In genomic region chr8:70866001-70866520, GRCm38 (mm10) we compare ENCODE assay signal across 9 mouse cellular contexts. TPM values are rescaled to one million over a fixed set of nuclear protein-coding genes. Genes with fewer than 3 reads are reported as not detected.
A peak's percentile ranks its signal among the peaks of the same experiment; 100 is the strongest.
DNase-seq lines count a peak whose midpoint lies in the region; ATAC-seq and TF ChIP-seq lines count a peak whose summit lies in the region.
"Had no signal": no experiment of that assay in that cellular context is flagged by ENCODE, and none has a peak within 500 bp of the region (broad histone marks: within the 10 kb centered on the region; RNA-seq: fewer than 3 reads in every experiment).

No protein-coding gene starts in this region.

- ATAC-seq in forebrain, embryonic 13.5 days = peak; percentile 19; the same call in 1 of the 2 replicates
- peak; percentile 19; the same call in 1 of the 2 replicates for ATAC-seq in liver, embryonic 14.5 days (ENCODE audit: insufficient read depth)
- no peak for ATAC-seq in granulocyte monocyte progenitor cell, adult 5-6 weeks (replicated peaks; ENCODE audit: poor library complexity, severe bottlenecking)

- peak overlapping the region; percentile 65 for H3K4me3 ChIP-seq in heart, embryonic 10.5 days
- H3K4me3 ChIP-seq in E14TG2a.4 (replicated peaks; ENCODE audit: low read length) = peak overlapping the region; percentile 79
- H3K4me3 ChIP-seq in forebrain, embryonic 13.5 days = peak overlapping the region; percentile 56
- H3K4me3 ChIP-seq in liver, embryonic 14.5 days (ENCODE audit: insufficient read depth in 1 of 2, low read depth in 2 of 2, low read length in 2 of 2) = peak overlapping the region; percentile 49 to 65

- H3K4me1 ChIP-seq in heart, embryonic 10.5 days = peaks cover 77% of the 10 kb centered on the region
- H3K4me1 ChIP-seq in E14TG2a.4 (replicated peaks; ENCODE audit: low read depth, low read length) = peaks cover 86% of the 10 kb centered on the region
- H3K4me1 ChIP-seq in forebrain, embryonic 13.5 days = peaks cover 69% of the 10 kb centered on the region
- H3K4me1 ChIP-seq in liver, embryonic 14.5 days (replicated peaks; ENCODE audit: control insufficient read depth in 2 of 2, insufficient read depth in 2 of 2, low read length in 1 of 2) = peaks cover 15 to 18% of the 10 kb centered on the region in 2 experiments

- no peak for TF ChIP-seq EP300 in liver, embryonic 14.5 days (IDR thresholded peaks at IDR 0.05; ENCODE audit: low read depth)

- H3K4me2 ChIP-seq in forebrain, embryonic 13.5 days = peak overlapping the region; percentile 96
- peak overlapping the region; percentile 76 for H3K4me2 ChIP-seq in liver, embryonic 14.5 days (ENCODE audit: low read depth)

- peak overlapping the region; percentile 90 for H3K27ac ChIP-seq in heart, embryonic 10.5 days
- peak overlapping the region; percentile 91 for H3K27ac ChIP-seq in forebrain, embryonic 13.5 days
- peak overlapping the region; percentile 83 for H3K27ac ChIP-seq in liver, embryonic 14.5 days

- 4% methylated on average over 12 of the region's 12 CpGs for WGBS in heart, embryonic 10.5 days
- whole genome bisulfite sequencing in forebrain, embryonic 13.5 days = 9% methylated on average over 12 of the region's 12 CpGs
- WGBS in liver, embryonic 14.5 days (ENCODE audit: insufficient replicate concordance) = 11% methylated on average over 12 of the region's 12 CpGs

- peak overlapping the region; percentile 58 for H3K9ac ChIP-seq in forebrain, embryonic 13.5 days
- peak overlapping the region; percentile 29; the same call in 1 of the 2 replicates for H3K9ac ChIP-seq in liver, embryonic 14.5 days (replicated peaks)

- H3K27me3 ChIP-seq in heart, embryonic 10.5 days (ENCODE audit: insufficient read depth, poor library complexity, severe bottlenecking) = peaks cover 39% of the 10 kb centered on the region
- H3K27me3 ChIP-seq in E14TG2a.4 (ENCODE audit: insufficient read depth, low read length) = peaks cover 39% of the 10 kb centered on the region
- peaks cover 15% of the 10 kb centered on the region for H3K27me3 ChIP-seq in forebrain, embryonic 13.5 days
- peaks cover 41% of the 10 kb centered on the region for H3K27me3 ChIP-seq in liver, embryonic 14.5 days (ENCODE audit: control insufficient read depth, insufficient read depth, low read length)

- no peak for TF ChIP-seq CTCF in E14TG2a.4 (conservative IDR thresholded peaks at IDR 0.05; ENCODE audit: low read length)
- TF ChIP-seq CTCF in liver, embryonic 14.5 days (IDR thresholded peaks at IDR 0.05; ENCODE audit: low read depth) = peak; percentile 25; the same call in 1 of the 2 replicates

- H3K36me3 ChIP-seq in heart, embryonic 10.5 days = peaks cover 9% of the 10 kb centered on the region
- peaks cover 21% of the 10 kb centered on the region for H3K36me3 ChIP-seq in E14TG2a.4 (ENCODE audit: insufficient read depth, low read length)
- peaks cover 12% of the 10 kb centered on the region for H3K36me3 ChIP-seq in forebrain, embryonic 13.5 days (ENCODE audit: poor library complexity, severe bottlenecking)
- H3K36me3 ChIP-seq in liver, embryonic 14.5 days (replicated peaks; ENCODE audit: control insufficient read depth, insufficient read depth, low read depth) = no peaks in the 10 kb centered on the region

- H3K9me3 ChIP-seq in heart, embryonic 10.5 days = no peaks in the 10 kb centered on the region
- H3K9me3 ChIP-seq in E14TG2a.4 (ENCODE audit: low read length) = no peaks in the 10 kb centered on the region
- no peaks in the 10 kb centered on the region for H3K9me3 ChIP-seq in forebrain, embryonic 13.5 days (replicated peaks)
- H3K9me3 ChIP-seq in liver, embryonic 14.5 days (ENCODE audit: control insufficient read depth, low read length) = no peaks in the 10 kb centered on the region

- no peak for DNase-seq in heart, embryonic 10.5 days (ENCODE audit: low spot score)
- no peak for DNase-seq in heart, adult 18-20 months
- no peak for DNase-seq in liver, embryonic 14.5 days (ENCODE audit: low read depth in 3 of 3, low spot score in 3 of 3)
- DNase-seq in ovary, adult 18-20 months (ENCODE audit: low spot score) = no peak
- no peak for DNase-seq in cerebellum, postnatal 25 days

RNA-seq across cellular contexts. Expression of gene Kcnn1, which starts 3.0 kb away (rescaled TPM):
- polyA plus RNA-seq in heart, embryonic 10.5 days (2016; fragmentation: Nextera tagmentation; extraction: Ambion mirVana) = 1.1 and 1.6 TPM in 2 replicates
- 10 to 100 TPM; 13.7 to 14.4 TPM for total RNA-seq in heart, adult 18-20 months (2021)
- 11.2 and 13.5 TPM in 2 replicates for polyA plus RNA-seq in forebrain, embryonic 13.5 days (2015; fragmentation: Nextera tagmentation; extraction: Ambion mirVana)
- 0.27 and 0.34 TPM in 2 replicates for polyA plus RNA-seq in liver, embryonic 14.5 days (2012; rRNA removed)
- 0.08 and 0.17 TPM in 2 replicates for polyA plus RNA-seq in liver, embryonic 14.5 days (2014; fragmentation: Nextera tagmentation; extraction: Ambion mirVana)
- total RNA-seq in granulocyte monocyte progenitor cell, adult 5-6 weeks (2014; fragmentation: Nextera tagmentation) = 0.30 and 0.49 TPM in 2 replicates
- total RNA-seq in granulocyte monocyte progenitor cell, adult 5-6 weeks (2017) = 0.90 and 3.5 TPM in 2 replicates

RNA-seq across cellular contexts. Expression of gene Ccdc124, which starts 7.7 kb away (rescaled TPM):
- 120 and 143 TPM in 2 replicates for polyA plus RNA-seq in heart, embryonic 10.5 days (2016; fragmentation: Nextera tagmentation; extraction: Ambion mirVana)
- 10 to 100 TPM; 42.4 to 46.2 TPM for total RNA-seq in heart, adult 18-20 months (2021)
- polyA plus RNA-seq in forebrain, embryonic 13.5 days (2015; fragmentation: Nextera tagmentation; extraction: Ambion mirVana) = 169 and 179 TPM in 2 replicates
- 20.4 and 34.3 TPM in 2 replicates for polyA plus RNA-seq in liver, embryonic 14.5 days (2012; rRNA removed)
- polyA plus RNA-seq in liver, embryonic 14.5 days (2014; fragmentation: Nextera tagmentation; extraction: Ambion mirVana) = 54.1 and 56.3 TPM in 2 replicates
- 19.4 and 22.3 TPM in 2 replicates for total RNA-seq in granulocyte monocyte progenitor cell, adult 5-6 weeks (2014; fragmentation: Nextera tagmentation)
- total RNA-seq in granulocyte monocyte progenitor cell, adult 5-6 weeks (2017) = 35.9 and 38.9 TPM in 2 replicates

RNA-seq across cellular contexts. Expression of gene Slc5a5, which starts 26.5 kb away (rescaled TPM):
- polyA plus RNA-seq in heart, embryonic 10.5 days (2016; fragmentation: Nextera tagmentation; extraction: Ambion mirVana) = 0.07 and 0.29 TPM in 2 replicates
- not detected for total RNA-seq in heart, adult 18-20 months (2021)
- polyA plus RNA-seq in forebrain, embryonic 13.5 days (2015; fragmentation: Nextera tagmentation; extraction: Ambion mirVana) = 0.50 and 0.67 TPM in 2 replicates
- 0.06 and 0.10 TPM in 2 replicates for polyA plus RNA-seq in liver, embryonic 14.5 days (2012; rRNA removed)
- 0.03 and 0.05 TPM in 2 replicates for polyA plus RNA-seq in liver, embryonic 14.5 days (2014; fragmentation: Nextera tagmentation; extraction: Ambion mirVana)
- not detected in 2 replicates for total RNA-seq in granulocyte monocyte progenitor cell, adult 5-6 weeks (2014; fragmentation: Nextera tagmentation)
- total RNA-seq in granulocyte monocyte progenitor cell, adult 5-6 weeks (2017) = 0.15 TPM in 1 of 2 replicates, not detected in the other
- total RNA-seq: gastrocnemius, postnatal 25 days had no signal

RNA-seq across cellular contexts. Expression of gene Arrdc2, which starts 26.5 kb away (rescaled TPM):
- 3.7 and 3.8 TPM in 2 replicates for polyA plus RNA-seq in heart, embryonic 10.5 days (2016; fragmentation: Nextera tagmentation; extraction: Ambion mirVana)
- 10 to 100 TPM; 14.8 to 29.0 TPM for total RNA-seq in heart, adult 18-20 months (2021)
- polyA plus RNA-seq in forebrain, embryonic 13.5 days (2015; fragmentation: Nextera tagmentation; extraction: Ambion mirVana) = 5.6 and 5.7 TPM in 2 replicates
- 33.9 and 35.0 TPM in 2 replicates for polyA plus RNA-seq in liver, embryonic 14.5 days (2012; rRNA removed)
- polyA plus RNA-seq in liver, embryonic 14.5 days (2014; fragmentation: Nextera tagmentation; extraction: Ambion mirVana) = 9.5 and 14.3 TPM in 2 replicates
- 5.0 and 16.1 TPM in 2 replicates for total RNA-seq in granulocyte monocyte progenitor cell, adult 5-6 weeks (2014; fragmentation: Nextera tagmentation)
- total RNA-seq in granulocyte monocyte progenitor cell, adult 5-6 weeks (2017) = 4.7 and 8.7 TPM in 2 replicates

RNA-seq across cellular contexts. Expression of gene Rpl18a, which starts 31.2 kb away (rescaled TPM):
- polyA plus RNA-seq in heart, embryonic 10.5 days (2016; fragmentation: Nextera tagmentation; extraction: Ambion mirVana) = 2,378 and 2,634 TPM in 2 replicates
- 1,000 to 10,000 TPM; 1,029 to 1,075 TPM for total RNA-seq in heart, adult 18-20 months (2021)
- polyA plus RNA-seq in forebrain, embryonic 13.5 days (2015; fragmentation: Nextera tagmentation; extraction: Ambion mirVana) = 3,255 and 3,517 TPM in 2 replicates
- 2,449 and 2,899 TPM in 2 replicates for polyA plus RNA-seq in liver, embryonic 14.5 days (2012; rRNA removed)
- 3,155 and 3,211 TPM in 2 replicates for polyA plus RNA-seq in liver, embryonic 14.5 days (2014; fragmentation: Nextera tagmentation; extraction: Ambion mirVana)
- total RNA-seq in granulocyte monocyte progenitor cell, adult 5-6 weeks (2014; fragmentation: Nextera tagmentation) = 5,658 and 6,549 TPM in 2 replicates
- 2,742 and 3,425 TPM in 2 replicates for total RNA-seq in granulocyte monocyte progenitor cell, adult 5-6 weeks (2017)
